Mouse (Mus musculus): ENCODE results near the gene Notum. TPM values are rescaled to one million over a fixed set of nuclear protein-coding genes. Genes with fewer than 3 reads are reported as not detected.

The Notum gene
- polyA plus RNA-seq, 1 experiment from 2014 or later: 2.3 TPM

- Histone ChIP-seq H3K27ac (replicated peaks) (no peak overlapping the region), H3K9ac (no peak overlapping the region), H3K4me2 (no peak overlapping the region), H3K4me1 (replicated peaks) (peaks cover 22% of the 10 kb centered on the region), H3K36me3 (peaks cover 42% of the 10 kb centered on the region), H3K4me3 (no peak overlapping the region), H3K27me3 (no peaks in the 10 kb centered on the region), H3K9me3 (no peaks in the 10 kb centered on the region)
- WGBS: 89% methylated on average over 6 of the region's 6 CpGs
- no peak for ATAC-seq (ENCODE audit: low FRiP score, low read depth)
Measured at GRCm38 (mm10) chr11:120622805-120623204, 38.2 kb downstream of the Notum start.

GRCm38 (mm10) chr11:120620195-120620594 lies 40.8 kb downstream of the Notum start:
- ATAC-seq (ENCODE audit: low FRiP score, low read depth): no peak
- Histone ChIP-seq H3K4me1 (replicated peaks) (peaks cover 34% of the 10 kb centered on the region), H3K4me3 (no peak overlapping the region), H3K27ac (replicated peaks) (no peak overlapping the region), H3K9ac (no peak overlapping the region), H3K9me3 (no peaks in the 10 kb centered on the region), H3K27me3 (no peaks in the 10 kb centered on the region), H3K4me2 (no peak overlapping the region), H3K36me3 (peaks cover 38% of the 10 kb centered on the region)
- 94% methylated on average over 14 of the region's 14 CpGs for WGBS

GRCm38 (mm10) chr11:120618619-120619535 lies 42.1 kb downstream of the Notum start:
- Histone ChIP-seq H3K9me3 (no peaks in the 10 kb centered on the region), H3K4me3 (no peak overlapping the region), H3K27me3 (no peaks in the 10 kb centered on the region), H3K4me1 (replicated peaks) (peaks cover 29% of the 10 kb centered on the region), H3K36me3 (peaks cover 41% of the 10 kb centered on the region), H3K27ac (replicated peaks) (no peak overlapping the region), H3K9ac (no peak overlapping the region), H3K4me2 (no peak overlapping the region)
- 95% methylated on average over 25 of the region's 25 CpGs for WGBS
- no peak for ATAC-seq (ENCODE audit: low FRiP score, low read depth)

GRCm38 (mm10) chr11:120617519-120618112 lies 43.4 kb downstream of the Notum start, which contains the start of gene Pcyt2:
Pcyt2 (minus strand) TSS chr11:120617936.
- Histone ChIP-seq H3K4me2 (peak within 1 kb of the TSS; percentile 90), H3K9me3 (no peaks in the 10 kb centered on the region), H3K36me3 (peaks cover 40% of the 10 kb centered on the region), H3K9ac (peak within 1 kb of the TSS; percentile 78), H3K4me1 (replicated peaks) (peaks cover 23% of the 10 kb centered on the region), H3K27me3 (no peaks in the 10 kb centered on the region), H3K27ac (replicated peaks) (peak within 1 kb of the TSS; percentile 88), H3K4me3 (peak within 1 kb of the TSS; percentile 64)
- peak; percentile 96 for ATAC-seq (ENCODE audit: low FRiP score, low read depth)
- WGBS: under 1% methylated on average over 56 of the region's 56 CpGs

- peak overlapping the region; percentile 88 for H3K27ac ChIP-seq (replicated peaks)
- no peak for ATAC-seq (ENCODE audit: low FRiP score, low read depth)
- WGBS: 50% methylated on average over 4 of the region's 4 CpGs
- peak overlapping the region; percentile 90 for H3K4me2 ChIP-seq
- H3K27me3 ChIP-seq: no peaks in the 10 kb centered on the region
- peak overlapping the region; percentile 78 for H3K9ac ChIP-seq
- peaks cover 23% of the 10 kb centered on the region for H3K4me1 ChIP-seq (replicated peaks)
- peaks cover 45% of the 10 kb centered on the region for H3K36me3 ChIP-seq
- H3K9me3 ChIP-seq: no peaks in the 10 kb centered on the region
- peak overlapping the region; percentile 64 for H3K4me3 ChIP-seq
Measured at GRCm38 (mm10) chr11:120616617-120617294, 44.2 kb downstream of the Notum start.

GRCm38 (mm10) chr11:120615606-120616203 lies 45.3 kb downstream of the Notum start:
- Histone ChIP-seq H3K9ac (no peak overlapping the region), H3K27ac (replicated peaks) (no peak overlapping the region), H3K4me1 (replicated peaks) (peaks cover 23% of the 10 kb centered on the region), H3K27me3 (no peaks in the 10 kb centered on the region), H3K4me3 (no peak overlapping the region), H3K9me3 (no peaks in the 10 kb centered on the region), H3K4me2 (peak overlapping the region; percentile 90), H3K36me3 (peaks cover 48% of the 10 kb centered on the region)
- 90% methylated on average over 11 of the region's 11 CpGs for WGBS
- no peak for ATAC-seq (ENCODE audit: low FRiP score, low read depth)

GRCm38 (mm10) chr11:120615167-120615566 lies 45.8 kb downstream of the Notum start:
- Histone ChIP-seq H3K4me1 (replicated peaks) (peaks cover 23% of the 10 kb centered on the region), H3K4me3 (no peak overlapping the region), H3K36me3 (peaks cover 48% of the 10 kb centered on the region), H3K4me2 (no peak overlapping the region), H3K27ac (replicated peaks) (no peak overlapping the region), H3K27me3 (no peaks in the 10 kb centered on the region), H3K9me3 (no peaks in the 10 kb centered on the region), H3K9ac (no peak overlapping the region)
- ATAC-seq (ENCODE audit: low FRiP score, low read depth): no peak
- 94% methylated on average over 6 of the region's 6 CpGs for WGBS

GRCm38 (mm10) chr11:120613976-120614375 lies 47.0 kb downstream of the Notum start:
- ATAC-seq (ENCODE audit: low FRiP score, low read depth): no peak
- peaks cover 40% of the 10 kb centered on the region for H3K36me3 ChIP-seq
- H3K9ac ChIP-seq: no peak overlapping the region

GRCm38 (mm10) chr11:120613481-120613972 lies 47.4 kb downstream of the Notum start:
- no peak overlapping the region for H3K27ac ChIP-seq (replicated peaks)
- WGBS: 87% methylated on average over 10 of the region's 10 CpGs
- no peaks in the 10 kb centered on the region for H3K9me3 ChIP-seq
- no peak overlapping the region for H3K4me2 ChIP-seq
- peaks cover 26% of the 10 kb centered on the region for H3K4me1 ChIP-seq (replicated peaks)
- no peak overlapping the region for H3K9ac ChIP-seq
- no peaks in the 10 kb centered on the region; the same call in 1 of the 2 replicates for H3K27me3 ChIP-seq
- H3K36me3 ChIP-seq: peaks cover 36% of the 10 kb centered on the region
- H3K4me3 ChIP-seq: no peak overlapping the region
- no peak for ATAC-seq (ENCODE audit: low FRiP score, low read depth)

More at GRCm38 (mm10) chr11:120613976-120614375, 47.0 kb downstream of the Notum start:
- Histone ChIP-seq H3K4me1 (replicated peaks) (peaks cover 23% of the 10 kb centered on the region), H3K4me3 (no peak overlapping the region), H3K27me3 (no peaks in the 10 kb centered on the region; the same call in 1 of the 2 replicates), H3K4me2 (no peak overlapping the region), H3K27ac (replicated peaks) (no peak overlapping the region), H3K9me3 (no peaks in the 10 kb centered on the region)
- WGBS: 73% methylated on average over 8 of the region's 8 CpGs

GRCm38 (mm10) chr11:120612763-120613162 lies 48.2 kb downstream of the Notum start:
- H3K27ac ChIP-seq (replicated peaks): no peak overlapping the region
- ATAC-seq (ENCODE audit: low FRiP score, low read depth): no peak
- WGBS: 55% methylated on average over 6 of the region's 6 CpGs
- H3K9ac ChIP-seq: no peak overlapping the region
- H3K4me3 ChIP-seq: no peak overlapping the region
- H3K27me3 ChIP-seq: no peaks in the 10 kb centered on the region; the same call in 1 of the 2 replicates
- H3K4me2 ChIP-seq: no peak overlapping the region
- no peaks in the 10 kb centered on the region for H3K9me3 ChIP-seq
- H3K36me3 ChIP-seq: peaks cover 32% of the 10 kb centered on the region
- peaks cover 31% of the 10 kb centered on the region for H3K4me1 ChIP-seq (replicated peaks)

- ATAC-seq (ENCODE audit: low FRiP score, low read depth): no peak
- Histone ChIP-seq H3K4me3 (no peak overlapping the region), H3K9me3 (no peaks in the 10 kb centered on the region), H3K4me1 (replicated peaks) (peaks cover 15% of the 10 kb centered on the region), H3K36me3 (peaks cover 35% of the 10 kb centered on the region), H3K27ac (replicated peaks) (no peak overlapping the region), H3K9ac (no peak overlapping the region), H3K4me2 (no peak overlapping the region), H3K27me3 (no peaks in the 10 kb centered on the region; the same call in 1 of the 2 replicates)
- WGBS: 81% methylated on average over 9 of the region's 9 CpGs
Measured at GRCm38 (mm10) chr11:120610477-120611046, 50.4 kb downstream of the Notum start.

Measured in hindbrain, embryonic 15.5 days (tissue).